Mouse (Mus musculus) frontal cortex, postnatal 14 days (tissue): Measurements from ENCODE around the gene 2310009B15Rik.
A peak's percentile ranks its signal among the peaks of the same experiment; 100 is the strongest.

Experiments
- DNase-seq, 2 experiments: peaks; one replicate each; pipeline ENCODE4 v3.0.0; 2022; ENCODE audit warnings: low spot score in 2 of 2

2310009B15Rik gene

DNA sequence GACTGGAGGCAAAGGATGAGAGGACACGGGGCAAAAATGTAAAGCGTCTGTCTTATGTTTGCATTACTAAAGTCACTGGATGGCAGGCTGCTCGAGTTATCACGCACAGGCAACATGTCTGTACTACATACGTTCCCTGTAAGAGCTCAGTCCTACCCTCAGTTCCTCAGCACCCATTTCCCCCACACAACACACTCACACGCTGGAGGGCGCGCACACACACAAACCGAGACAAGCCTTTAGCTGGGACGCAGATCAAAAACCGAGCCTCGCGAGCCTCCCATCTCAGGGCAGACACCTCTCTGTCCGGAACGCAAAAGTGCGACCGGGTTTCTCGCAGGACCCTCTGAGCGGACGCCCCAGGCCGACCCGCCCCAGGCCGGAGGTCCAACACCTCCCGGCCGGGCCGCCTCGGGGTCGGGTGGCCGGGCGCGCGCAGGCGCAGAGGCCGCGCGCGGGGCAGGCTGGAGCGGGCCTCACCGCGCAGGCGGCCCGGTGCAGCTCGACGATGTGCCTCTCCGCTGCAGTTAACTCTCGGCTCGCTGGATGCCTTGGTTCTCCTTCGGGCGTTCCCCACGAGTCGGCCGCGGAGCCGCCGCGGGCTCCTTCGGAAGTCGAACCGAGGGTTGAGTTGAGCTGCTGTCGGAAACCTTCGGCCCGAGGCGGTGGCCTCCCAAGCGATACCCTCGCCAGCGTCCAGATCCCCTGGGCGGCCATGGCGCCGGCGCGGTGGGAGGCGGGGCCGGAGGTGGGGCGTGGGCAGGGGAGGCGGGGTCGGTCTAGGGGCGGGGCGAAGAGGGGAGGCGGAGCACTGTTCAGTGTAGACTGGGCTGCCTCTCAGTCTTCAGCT lies at the start of gene 2310009B15Rik:
TSS of gene 2310009B15Rik (minus strand) at position 752 of the 850 bp plus-strand sequence.
- peak; percentile 68 to 70 for DNase-seq

DNA sequence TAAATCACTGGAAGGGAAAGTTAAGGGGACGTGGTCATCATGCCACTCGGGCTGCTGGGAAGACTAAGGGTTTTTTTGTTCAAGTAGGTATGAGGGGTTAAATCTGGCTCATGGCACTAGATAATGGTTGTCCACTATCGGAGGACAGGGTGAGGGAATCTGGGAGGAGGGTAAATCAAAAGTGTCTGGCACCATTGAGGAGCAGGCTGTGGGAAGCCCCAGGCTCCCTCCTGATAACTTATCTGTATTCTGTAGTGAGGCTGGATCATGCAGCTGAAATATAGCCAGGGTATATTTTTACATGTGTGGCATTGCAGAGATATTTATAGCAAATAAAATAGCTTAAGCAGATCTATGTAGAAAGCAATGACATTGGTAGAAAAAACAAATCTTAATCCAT lies 49.6 kb upstream of the 2310009B15Rik start:
- no peak for DNase-seq

DNA sequence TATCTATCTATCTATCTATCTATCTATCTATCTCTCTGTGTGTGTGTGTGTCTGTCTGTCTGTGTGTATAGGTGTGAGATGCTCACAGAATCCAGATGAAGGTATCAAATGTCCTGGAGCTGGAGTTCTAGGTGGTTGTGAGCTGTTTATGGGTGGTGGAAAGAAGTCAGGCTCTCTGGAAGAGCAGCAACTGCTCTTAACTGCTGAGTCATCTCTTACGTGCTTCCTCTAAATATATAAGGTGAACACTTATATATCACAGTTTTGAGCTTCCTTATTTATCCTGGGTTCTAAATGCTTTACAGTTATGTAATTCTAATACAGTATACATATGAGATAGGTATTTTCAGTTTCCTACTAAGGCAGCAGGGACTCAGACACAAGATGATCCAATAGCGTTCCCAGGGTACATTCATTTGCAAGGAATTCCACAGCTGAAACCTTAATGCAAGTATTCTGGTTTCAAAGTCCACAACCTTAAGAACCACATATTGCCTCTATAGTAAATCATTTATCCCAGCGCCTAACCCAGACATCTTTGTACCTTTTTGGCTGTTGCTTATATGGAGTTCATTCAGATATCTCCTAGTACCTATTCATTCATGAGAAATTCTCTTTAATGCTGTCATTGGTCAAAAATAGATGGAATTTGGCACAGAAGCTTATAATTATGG lies 48.6 kb upstream of the 2310009B15Rik start:
- DNase-seq, result no peak

DNA sequence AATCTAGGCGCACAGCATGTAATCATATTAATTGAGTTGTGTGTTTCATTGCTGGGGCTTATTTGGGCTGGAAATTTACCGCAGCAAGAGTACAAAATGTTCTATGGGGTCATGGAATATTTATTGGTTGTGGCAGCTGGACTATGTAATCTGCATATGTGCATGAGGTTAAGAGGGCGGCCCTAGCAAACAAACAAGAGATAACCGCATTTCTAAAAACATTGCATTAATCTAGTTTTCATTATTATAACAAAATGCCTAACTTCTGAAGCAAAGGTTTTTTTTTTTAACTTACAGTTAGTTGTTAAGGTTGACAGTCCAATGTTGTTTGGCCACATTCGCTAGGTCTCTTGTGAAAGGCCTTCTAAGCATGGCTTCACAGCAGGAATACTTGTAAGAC lies 47.2 kb upstream of the 2310009B15Rik start:
- no peak for DNase-seq

DNA sequence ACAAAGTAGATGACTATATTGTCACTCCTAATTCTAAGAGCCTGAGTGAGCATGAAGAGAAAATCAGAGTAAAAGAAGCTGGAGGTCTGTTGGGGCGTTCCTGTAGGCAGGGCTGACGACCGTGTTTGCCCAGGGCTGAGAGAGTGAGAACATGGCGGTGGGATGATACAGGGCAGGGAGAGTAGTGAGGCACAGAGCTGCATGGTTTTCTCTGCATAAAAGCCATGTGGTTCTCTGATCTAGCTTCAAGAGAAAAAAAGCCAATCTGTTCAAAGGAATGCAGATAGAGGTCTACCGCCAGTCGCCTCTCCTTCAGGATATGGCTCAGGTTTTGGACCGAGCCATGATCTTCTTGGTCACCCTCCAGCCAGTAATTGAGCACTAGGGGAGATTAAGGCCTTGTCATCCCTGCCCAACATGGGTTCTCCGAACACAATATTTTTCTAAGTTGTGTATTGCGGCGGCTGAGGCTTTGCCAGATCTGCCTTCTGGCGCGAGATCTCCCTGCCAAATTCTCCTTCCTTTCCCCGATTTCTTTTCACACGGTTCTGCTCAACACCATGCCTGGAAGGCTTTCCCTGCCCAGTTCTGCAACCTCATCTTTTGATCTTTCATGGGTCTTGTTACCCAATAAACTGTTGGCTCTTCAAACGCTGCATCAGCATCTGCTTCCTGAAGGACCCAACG lies 44.9 kb upstream of the 2310009B15Rik start:
- DNase-seq, result peak; percentile 4 to 12

DNA sequence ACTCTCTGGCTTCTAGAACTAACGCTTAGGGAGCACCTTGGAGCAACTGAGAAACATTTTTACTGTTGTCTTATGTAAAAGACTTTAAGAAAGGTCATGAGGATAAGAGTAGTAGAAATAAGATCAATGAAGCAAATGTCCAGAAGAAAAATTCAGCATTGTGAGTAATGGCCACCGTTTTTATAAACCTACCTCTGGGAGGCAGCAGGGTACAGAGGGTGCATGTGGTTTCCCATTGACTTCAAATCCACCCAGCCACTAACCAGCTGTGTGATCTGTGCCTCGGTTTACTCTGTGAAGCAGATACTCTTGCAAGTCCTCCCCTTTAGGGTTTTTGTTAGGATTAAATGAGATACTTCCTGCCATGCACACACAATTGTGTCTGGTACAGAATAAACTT lies 39.4 kb upstream of the 2310009B15Rik start:
- DNase-seq, result no peak

DNA sequence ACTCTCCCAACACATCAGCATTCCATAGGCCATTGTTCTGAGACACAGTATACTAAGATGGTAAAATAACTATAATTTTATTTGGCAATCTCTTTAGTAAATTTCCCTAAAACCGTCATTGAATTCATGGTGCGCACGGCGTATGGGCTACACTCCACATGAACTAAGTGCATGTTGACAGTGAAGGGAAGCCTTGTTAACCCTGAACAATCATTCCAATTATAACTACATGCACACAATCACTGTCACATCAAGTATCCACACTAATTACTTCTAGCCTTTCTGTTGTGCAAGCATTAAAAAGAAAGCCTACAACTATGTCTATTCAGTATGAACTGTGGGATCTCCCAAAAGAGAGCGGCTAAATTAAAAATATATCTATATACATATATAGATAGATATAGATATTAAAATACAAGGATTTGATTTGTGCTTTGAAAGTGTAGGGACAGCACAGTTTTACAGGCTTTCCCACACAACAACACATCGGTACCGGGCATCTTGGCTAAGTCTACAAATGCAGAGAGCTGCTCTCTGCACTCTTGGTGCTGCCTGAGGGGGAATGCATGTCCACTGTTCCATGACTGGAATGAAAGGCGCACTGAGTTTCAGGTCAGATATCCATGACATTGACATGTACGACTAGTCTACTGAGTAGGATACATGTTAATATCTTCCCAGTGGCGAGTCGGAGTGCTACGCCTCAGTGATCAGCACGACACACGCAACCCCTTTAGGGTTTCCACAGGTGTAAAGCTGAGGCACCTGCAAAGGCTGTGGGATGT lies 21.0 kb upstream of the 2310009B15Rik start:
- DNase-seq, result no peak

DNA sequence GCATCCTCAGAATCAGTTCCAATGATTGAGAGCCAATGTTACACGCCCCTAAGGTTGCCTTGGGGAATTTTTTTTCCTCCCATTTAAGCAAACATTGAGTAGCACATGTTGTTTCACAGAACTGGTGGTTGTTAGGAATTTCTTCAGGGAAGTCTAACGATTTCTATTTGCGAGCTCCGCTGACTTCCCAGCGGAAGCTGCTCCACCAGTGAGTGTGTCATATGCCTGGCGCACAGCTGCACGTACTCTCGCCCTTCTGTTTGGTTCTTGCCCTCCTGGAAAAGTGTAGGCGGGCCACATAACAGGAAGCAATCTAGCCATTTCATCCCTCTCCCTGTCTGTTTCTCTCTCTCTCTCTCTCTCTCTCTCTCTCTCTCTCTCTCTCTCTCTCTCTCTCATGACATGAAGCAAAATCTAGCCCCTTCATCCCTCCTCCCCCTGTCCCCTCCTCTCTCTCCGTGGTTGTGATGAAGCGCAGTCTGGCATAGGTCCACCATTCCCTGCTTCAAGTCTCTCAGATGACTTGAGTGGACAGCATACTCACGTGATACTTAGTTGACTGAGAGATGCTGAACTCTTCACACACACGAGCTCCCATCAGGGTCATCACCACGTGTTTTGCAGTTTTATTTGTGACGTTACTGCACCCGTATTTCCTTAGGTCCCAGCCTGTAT lies 19.9 kb upstream of the 2310009B15Rik start:
- no peak for DNase-seq

DNA sequence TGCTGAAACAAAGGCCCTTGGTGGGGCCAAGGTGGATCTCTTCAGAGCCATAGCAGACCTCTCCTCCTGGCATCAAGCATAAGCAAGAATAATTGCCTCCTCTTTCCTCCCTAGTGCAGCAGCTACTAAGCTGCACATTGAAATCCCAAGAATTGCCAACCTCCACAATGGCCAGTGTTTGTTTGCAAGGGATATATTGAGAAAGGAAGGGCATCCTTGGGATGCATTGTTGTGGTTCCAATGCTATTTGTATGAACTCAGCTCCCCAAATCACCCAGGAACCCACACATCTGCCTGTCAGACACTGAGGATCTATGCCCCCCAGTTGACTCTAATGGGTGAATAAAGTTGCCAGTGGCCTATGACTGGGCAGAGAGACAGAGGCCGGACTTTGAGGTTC lies 5.8 kb downstream of the 2310009B15Rik start:
- no peak for DNase-seq

DNA sequence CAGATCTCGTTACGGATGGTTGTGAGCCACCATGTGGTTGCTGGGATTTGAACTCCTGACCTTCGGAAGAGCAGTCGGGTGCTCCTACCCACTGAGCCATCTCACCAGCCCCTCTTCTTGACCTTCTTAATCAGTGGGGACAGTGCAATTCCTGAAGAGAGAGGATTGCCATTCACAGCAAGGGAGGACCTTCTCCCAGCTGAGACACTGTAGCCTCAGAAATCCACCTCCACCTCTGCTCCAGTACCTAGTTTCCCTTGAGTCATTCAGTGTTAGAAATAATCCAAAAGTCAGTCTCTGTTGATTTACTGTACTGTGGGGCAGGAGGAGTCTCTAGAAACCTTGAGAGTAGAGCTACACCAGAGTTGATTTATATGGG lies 6.5 kb downstream of the 2310009B15Rik start:
- no peak for DNase-seq

DNA sequence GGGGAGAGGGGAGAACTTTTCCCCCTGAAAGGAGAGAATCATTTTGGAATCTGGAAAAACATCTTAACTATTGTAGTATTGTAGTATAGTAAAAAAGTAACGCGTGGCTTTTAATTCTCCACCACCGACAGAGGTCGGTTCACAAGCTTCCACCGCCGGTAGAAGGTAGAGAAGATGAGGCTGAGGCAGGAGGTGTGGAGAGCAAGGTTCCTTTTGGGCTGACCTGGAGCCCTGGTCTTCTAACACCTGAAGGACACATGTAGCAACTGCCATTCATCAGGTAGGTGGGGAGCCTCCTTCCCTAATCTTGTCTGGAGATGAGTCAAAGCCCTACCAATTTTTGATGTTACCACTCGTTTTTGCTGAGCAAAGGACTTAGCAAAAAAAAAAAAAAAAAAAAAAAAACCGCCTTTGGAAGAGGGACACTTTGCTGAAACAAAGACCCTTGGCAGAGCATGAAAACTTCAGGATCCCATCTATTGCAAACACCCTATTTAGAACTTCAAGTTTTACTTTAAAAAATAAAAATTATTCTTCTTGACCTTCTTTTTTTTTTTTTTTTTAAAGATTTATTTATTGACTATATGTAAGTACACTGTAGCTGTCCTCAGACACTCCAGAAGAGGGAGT lies 7.0 kb downstream of the 2310009B15Rik start:
- no peak for DNase-seq

DNA sequence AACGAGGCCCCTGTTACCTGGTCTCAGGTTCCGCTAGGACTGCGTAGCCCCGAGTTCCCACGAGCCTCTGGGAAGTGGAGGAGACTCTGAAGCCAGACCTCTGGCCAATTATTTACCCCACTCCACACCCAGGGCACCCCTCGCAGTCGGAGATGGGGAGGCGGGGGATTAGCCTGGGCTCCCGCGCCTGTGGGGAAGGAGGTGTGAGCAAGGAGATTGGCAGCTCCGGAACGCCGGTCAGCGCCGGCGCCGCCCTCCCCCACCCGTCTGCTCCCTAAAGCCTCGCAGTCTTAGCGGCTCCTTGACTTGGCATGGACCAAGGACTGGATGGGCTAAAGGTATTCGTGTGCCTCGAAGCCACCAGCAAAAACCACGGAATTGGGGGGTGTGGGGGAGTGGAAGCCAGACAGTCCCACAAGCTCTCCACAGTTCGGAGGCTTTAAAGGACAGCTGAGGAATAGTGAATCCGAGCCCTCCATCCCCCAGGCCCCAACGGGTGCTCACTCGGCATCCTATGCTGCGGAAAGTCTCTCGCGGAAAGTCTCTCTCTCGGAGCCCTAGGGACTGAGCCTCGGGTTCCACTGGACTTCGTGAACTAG lies 8.0 kb downstream of the 2310009B15Rik start, which contains the start of gene Lhx9:
TSS of gene Lhx9 (minus strand) at position 67 of the 599 bp plus-strand sequence.
- no peak for DNase-seq

DNA sequence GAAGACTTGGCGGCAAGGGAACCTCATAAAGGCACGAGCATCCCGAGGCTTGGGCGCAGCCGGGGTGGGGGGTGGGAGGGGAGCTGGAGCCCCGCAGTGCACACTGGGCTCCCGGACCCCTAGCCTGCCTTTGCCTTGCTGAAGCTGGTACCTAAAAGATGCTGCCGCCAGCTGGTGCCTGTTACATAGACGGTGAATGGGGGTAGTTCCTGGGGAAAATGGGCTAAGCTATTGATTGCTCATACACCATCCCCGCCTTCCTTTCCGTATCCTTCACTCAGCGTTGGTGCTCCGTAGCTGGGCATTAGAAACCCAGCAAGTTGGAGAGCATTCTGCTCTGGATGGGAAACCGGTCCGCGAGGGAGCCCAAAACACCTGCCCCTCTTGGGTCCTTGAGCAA lies 8.6 kb downstream of the 2310009B15Rik start:
- no peak for DNase-seq

DNA sequence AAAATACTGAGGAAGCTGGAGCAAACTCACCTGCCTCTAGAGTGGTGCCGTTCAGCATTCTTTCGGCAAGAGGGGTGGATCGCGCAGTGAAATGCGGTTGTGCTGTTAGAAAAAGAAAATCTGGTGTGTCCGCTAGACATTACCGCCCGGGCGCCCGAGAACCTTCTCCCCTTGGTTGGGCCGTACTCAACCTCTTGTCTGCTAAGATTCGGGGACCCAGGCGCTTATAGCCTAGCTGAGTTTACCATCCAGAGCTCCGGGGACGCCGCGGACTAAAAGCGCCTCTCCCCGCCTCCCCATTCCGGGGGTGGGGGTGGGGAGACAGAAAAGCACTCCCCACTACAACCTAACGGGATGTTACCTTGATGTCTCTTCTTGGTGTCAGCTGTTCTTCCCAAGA lies 9.5 kb downstream of the 2310009B15Rik start:
- DNase-seq, result no peak

DNA sequence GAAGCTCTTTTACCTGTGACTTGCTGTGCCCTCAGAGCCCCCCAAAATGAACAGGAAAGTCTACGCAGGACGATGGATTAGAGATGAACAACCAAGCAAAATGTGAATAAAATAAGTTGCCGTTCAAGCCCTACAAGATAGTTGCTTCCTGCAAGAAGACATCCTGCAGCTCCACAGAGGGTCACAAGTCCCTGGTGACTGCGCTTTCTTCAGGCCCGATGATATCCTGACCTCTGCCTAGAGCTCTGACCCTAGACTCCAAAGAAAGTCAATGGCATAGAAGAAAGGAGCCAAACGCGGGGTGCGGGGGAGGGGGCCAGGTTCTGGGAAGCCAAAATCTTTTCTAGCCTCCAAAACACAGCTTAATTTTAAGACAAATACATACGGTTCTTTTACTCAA lies 10.1 kb downstream of the 2310009B15Rik start:
- DNase-seq, result no peak

DNA sequence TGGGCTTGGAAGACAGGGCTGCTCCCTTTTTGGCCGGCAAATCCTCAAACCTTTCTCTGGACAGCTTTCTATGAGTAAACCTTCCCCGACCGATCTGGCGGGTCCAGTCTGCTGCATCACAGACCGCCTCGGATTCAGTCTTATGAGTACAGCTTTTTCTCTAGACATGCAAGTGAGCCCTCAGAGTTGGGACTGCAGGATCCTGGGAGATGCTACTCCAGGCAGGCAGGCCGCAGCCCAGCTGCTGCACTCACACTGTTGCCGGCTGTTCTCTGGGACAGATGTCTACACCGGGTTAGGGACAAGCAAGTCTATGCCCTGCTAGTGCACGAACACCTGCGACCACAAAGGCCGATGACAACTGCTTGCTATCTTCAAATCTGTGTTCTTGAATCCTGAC lies 10.5 kb downstream of the 2310009B15Rik start:
- no peak for DNase-seq

DNA sequence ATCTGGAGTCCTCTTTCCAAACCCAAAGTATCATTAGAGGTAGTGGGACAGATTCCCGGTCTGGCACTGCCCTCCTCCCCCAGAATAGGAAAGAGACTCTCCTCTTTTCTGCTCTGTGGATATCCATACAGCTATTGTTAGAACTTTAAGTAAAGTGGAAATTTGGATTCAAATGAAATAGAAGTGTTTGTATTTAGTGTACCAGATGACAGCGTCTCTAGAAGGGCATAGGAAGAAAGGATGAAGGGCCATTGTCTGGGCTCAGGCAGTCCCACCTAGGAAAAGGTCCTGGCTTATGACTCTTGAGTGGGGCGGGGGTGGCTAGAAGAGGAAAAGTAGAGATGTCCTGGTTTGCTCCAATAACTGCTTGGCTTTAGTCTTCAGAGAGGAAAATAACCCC lies 11.2 kb downstream of the 2310009B15Rik start:
- no peak for DNase-seq

DNA sequence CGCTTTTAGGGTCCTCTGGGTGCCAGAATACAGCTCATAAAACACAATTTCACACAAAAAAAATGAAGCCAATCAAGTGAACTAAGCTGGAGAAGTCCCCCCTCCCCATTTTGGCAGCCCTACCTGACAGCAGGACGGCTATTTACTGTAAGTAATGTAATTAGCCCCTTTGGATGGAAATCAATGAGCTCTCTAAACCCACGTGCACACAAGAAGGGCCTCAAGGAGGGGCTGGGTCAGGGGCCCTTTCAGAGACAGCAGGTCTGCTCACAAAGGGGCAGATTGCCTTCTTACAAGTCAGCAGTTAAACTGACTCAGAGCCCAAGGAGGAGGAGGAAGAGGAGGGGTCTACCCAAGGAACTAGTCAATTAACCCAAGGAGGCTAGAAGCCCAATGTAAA lies 12.5 kb downstream of the 2310009B15Rik start:
- no peak for DNase-seq

DNA sequence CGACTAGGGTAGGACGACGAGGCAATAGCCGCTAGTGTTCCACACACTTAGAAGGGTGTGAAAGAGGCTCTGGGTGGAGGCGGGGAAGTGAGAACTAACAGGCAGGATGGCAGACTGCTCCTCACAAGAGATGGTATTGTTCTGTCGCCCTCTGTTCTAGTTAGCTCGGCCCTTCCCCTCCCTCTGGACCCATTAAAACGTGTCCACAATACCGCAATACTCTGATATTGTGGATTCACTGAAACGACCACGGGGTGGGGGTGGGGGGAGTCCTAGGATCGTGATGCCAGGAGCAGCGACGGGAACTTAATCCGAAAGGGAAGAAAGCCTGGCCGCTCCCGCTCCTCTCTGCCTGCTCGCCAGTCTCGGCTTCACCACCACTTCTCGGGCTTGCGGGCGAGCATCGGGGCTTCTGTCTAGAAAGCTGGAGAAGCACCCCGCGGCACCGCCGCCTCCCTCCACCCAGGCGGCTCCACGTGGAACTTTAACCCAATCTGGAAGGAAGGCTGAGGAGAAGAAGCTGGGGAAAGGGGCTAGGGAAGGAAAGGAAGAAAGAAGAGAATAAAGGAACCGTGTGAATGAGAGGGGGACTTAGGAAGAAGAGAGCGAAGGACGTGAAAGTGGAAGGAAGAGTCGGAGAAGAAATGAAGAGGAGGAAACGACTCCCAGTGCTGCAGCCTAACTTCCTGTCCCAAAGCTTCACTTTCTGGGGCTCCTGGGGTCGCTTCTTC lies 13.1 kb downstream of the 2310009B15Rik start:
- DNase-seq, result no peak

DNA sequence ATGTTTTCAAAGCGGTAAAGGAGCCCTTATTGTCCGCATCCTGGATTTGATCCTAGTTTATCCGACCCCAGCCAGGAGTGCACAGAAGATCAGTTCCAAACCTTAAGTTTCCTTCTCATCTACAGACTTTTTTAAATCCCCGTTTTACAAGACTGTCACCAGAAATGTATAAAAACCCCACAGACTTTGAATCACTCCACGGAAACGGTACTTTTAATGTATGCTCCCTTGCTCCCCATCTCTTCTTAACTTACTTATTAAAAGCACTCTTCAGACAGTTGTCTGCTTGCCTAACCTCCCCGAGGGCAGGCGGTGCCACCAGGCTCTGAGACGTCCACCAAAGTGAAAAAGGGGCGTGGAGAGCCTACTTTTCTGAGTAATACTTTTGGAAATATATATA lies 13.9 kb downstream of the 2310009B15Rik start:
- no peak for DNase-seq
